Mouse (Mus musculus): ENCODE measurements at regions not wholly inside any gene's neighbourhood (a gene's known extent, or its start where the extent isn't known, plus 50 kb on each side); places are given as distances from the start of the nearest gene placed in this dataset.

GRCm38 (mm10) chr2:48468895-48469294 is 345.0 kb upstream of the Acvr2a start:
- DNase-seq = no peak

- no peak for DNase-seq
Measured at GRCm38 (mm10) chr2:48469357-48469756, 344.6 kb upstream of the Acvr2a start.

- DNase-seq = no peak
Measured at GRCm38 (mm10) chr2:48473102-48473501, 340.8 kb upstream of the Acvr2a start.

- DNase-seq = no peak
Measured at GRCm38 (mm10) chr2:48474642-48475041, 339.3 kb upstream of the Acvr2a start.

GRCm38 (mm10) chr2:48476777-48477176 is 337.1 kb upstream of the Acvr2a start:
- DNase-seq = no peak

- DNase-seq = no peak
Measured at GRCm38 (mm10) chr2:48477336-48477735, 336.6 kb upstream of the Acvr2a start.

GRCm38 (mm10) chr2:48479601-48480000 is 334.3 kb upstream of the Acvr2a start:
- DNase-seq = no peak

- DNase-seq = no peak
Measured at GRCm38 (mm10) chr2:48480428-48481191, 333.3 kb upstream of the Acvr2a start.

- no peak for DNase-seq
Measured at GRCm38 (mm10) chr2:48481209-48481742, 332.6 kb upstream of the Acvr2a start.

- DNase-seq = no peak
Measured at GRCm38 (mm10) chr2:48493574-48493973, 320.3 kb upstream of the Acvr2a start.

GRCm38 (mm10) chr2:48494065-48494464 is 319.8 kb upstream of the Acvr2a start:
- DNase-seq = no peak

GRCm38 (mm10) chr2:48494632-48495031 is 319.3 kb upstream of the Acvr2a start:
- DNase-seq = no peak

- no peak for DNase-seq
Measured at GRCm38 (mm10) chr2:48498047-48498723, 315.7 kb upstream of the Acvr2a start.

- no peak for DNase-seq
Measured at GRCm38 (mm10) chr2:48499396-48499795, 314.5 kb upstream of the Acvr2a start.

GRCm38 (mm10) chr2:48501387-48501786 is 312.5 kb upstream of the Acvr2a start:
- no peak for DNase-seq

- no peak for DNase-seq
Measured at GRCm38 (mm10) chr2:48513848-48514247, 300.1 kb upstream of the Acvr2a start.

GRCm38 (mm10) chr2:48519838-48520404 is 294.0 kb upstream of the Acvr2a start:
- no peak for DNase-seq

GRCm38 (mm10) chr2:48520535-48520971 is 293.4 kb upstream of the Acvr2a start:
- DNase-seq = no peak

GRCm38 (mm10) chr2:48535453-48535852 is 278.5 kb upstream of the Acvr2a start:
- DNase-seq = no peak

- no peak for DNase-seq
Measured at GRCm38 (mm10) chr2:48536930-48537329, 277.0 kb upstream of the Acvr2a start.

- no peak for DNase-seq
Measured at GRCm38 (mm10) chr2:48538668-48539341, 275.1 kb upstream of the Acvr2a start.

GRCm38 (mm10) chr2:48539465-48540055 is 274.3 kb upstream of the Acvr2a start:
- DNase-seq = peak; percentile 29

All from adrenal gland, adult 8-10 months (tissue).